In genomic region chr13:105227126-105227525, GRCm38 (mm10) we compare ENCODE assay signal across 16 mouse cellular contexts.
A peak's percentile ranks its signal among the peaks of the same experiment; 100 is the strongest.
DNase-seq lines count a peak whose midpoint lies in the region; TF ChIP-seq lines count a peak whose summit lies in the region.
"Had no signal": no experiment of that assay in that cellular context is flagged by ENCODE, and none has a peak within 500 bp of the region (broad histone marks: within the 10 kb centered on the region; RNA-seq: fewer than 3 reads in every experiment).

No protein-coding gene starts in this region.

- no peak for DNase-seq in layer of hippocampus, adult 2 months (ENCODE audit: low spot score in 2 of 2)
- no peak for DNase-seq in layer of hippocampus, adult 9-11 months
- DNase-seq in ES-CJ7 (ENCODE audit: low read depth, low spot score) (peak; percentile 9), ZHBTc4 (ENCODE audit: low read depth, low spot score) (peak; percentile 62)
- no peak for DNase-seq in left cerebral cortex, postnatal 14 days (ENCODE audit: low spot score in 2 of 2)
- DNase-seq: adrenal gland, adult 2 months; adrenal gland, postnatal 10 days; adrenal gland, postnatal 36 days; B cell, adult 2 months; cerebellum, adult 11-12 months; cerebellum, adult 2 months; cerebellum, adult 9-10 months; cerebellum, postnatal 10 days; cerebellum, postnatal 25 days had no signal

- intact Hi-C loops in left cerebral cortex, postnatal 14 days (cut with DNase I), result loop anchor here (10.0 kb wide), 1 partner anchor 412 kb away; the partner anchor contains the start of gene Cwc27

- H3K27ac ChIP-seq in layer of hippocampus, adult 2 months, result peak overlapping the region; percentile 61
- H3K27ac ChIP-seq: embryonic facial prominence, embryonic 10.5 days; embryonic facial prominence, embryonic 12.5 days had no signal

- TF ChIP-seq CTCF in layer of hippocampus, adult 2 months (conservative IDR thresholded peaks at IDR 0.05), result no peak

- no peak overlapping the region for H3K4me3 ChIP-seq in layer of hippocampus, adult 2 months
- H3K4me3 ChIP-seq: embryonic facial prominence, embryonic 10.5 days; embryonic facial prominence, embryonic 12.5 days had no signal

Comparison
In these comparisons a context has a peak if more than half of its experiments do, and no peak if none do; other contexts are left out.
1. DNase-seq: peak in ES-CJ7 (single experiment) and ZHBTc4 (single experiment); none in layer of hippocampus, adult 2 months (0 of 2), layer of hippocampus, adult 9-11 months (single experiment) and left cerebral cortex, postnatal 14 days (0 of 2).